In the genomic region with DNA sequence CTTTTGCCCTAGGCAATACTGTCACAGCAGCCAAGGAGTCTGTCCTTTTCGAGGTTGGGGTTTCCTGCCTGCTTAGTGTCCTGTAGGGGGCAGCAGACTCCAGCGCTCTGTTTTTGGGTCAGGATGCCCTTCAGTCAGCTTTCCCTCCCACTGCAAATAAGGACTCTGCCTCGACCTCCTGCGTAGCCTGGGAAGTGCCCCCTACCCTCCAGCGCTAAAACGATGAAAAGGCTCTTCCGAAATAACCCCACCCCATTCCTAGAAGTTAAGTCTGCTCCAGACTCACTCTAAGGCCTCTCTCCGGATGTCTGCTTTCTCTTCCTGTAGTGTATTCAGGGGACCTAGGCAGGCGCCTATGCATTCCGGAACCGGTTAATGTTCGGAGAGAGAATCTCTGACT, we compare ENCODE assay signal across 8 mouse cellular contexts. TPM values are rescaled to one million over a fixed set of nuclear protein-coding genes. Genes with fewer than 3 reads are reported as not detected.
A peak's percentile ranks its signal among the peaks of the same experiment; 100 is the strongest.
DNase-seq lines count a peak whose midpoint lies in the region; ATAC-seq and TF ChIP-seq lines count a peak whose summit lies in the region.

No protein-coding gene starts in this region.

- TF ChIP-seq EP300 in liver, embryonic 14.5 days (IDR thresholded peaks at IDR 0.05; ENCODE audit: low read depth): no peak

- H3K9ac ChIP-seq in heart, embryonic 13.5 days: peak overlapping the region; percentile 82
- H3K9ac ChIP-seq in kidney, embryonic 16.5 days (replicated peaks; ENCODE audit: low read length): peak overlapping the region; percentile 46
- peak overlapping the region; percentile 21 for H3K9ac ChIP-seq in liver, embryonic 14.5 days (replicated peaks)
- peak overlapping the region; percentile 65 for H3K9ac ChIP-seq in stomach, embryonic 16.5 days (ENCODE audit: low read length)

- H3K27ac ChIP-seq in embryonic fibroblast, embryonic 13.5 days (ENCODE audit: insufficient read depth, low read length): peak overlapping the region; percentile 60
- H3K27ac ChIP-seq in heart, embryonic 13.5 days (replicated peaks): peak overlapping the region; percentile 63
- 0 out of 2 replicates have a peak overlapping the region, but pooled peaks have one; percentile 1 for H3K27ac ChIP-seq in kidney, embryonic 16.5 days (ENCODE audit: low read length)
- no peak overlapping the region for H3K27ac ChIP-seq in liver, embryonic 14.5 days
- peak overlapping the region; percentile 46; the same call in 1 of the 2 replicates for H3K27ac ChIP-seq in stomach, embryonic 16.5 days (ENCODE audit: low read length)

- 2% methylated on average over 12 of the region's 12 CpGs for WGBS in heart, embryonic 13.5 days
- 0% methylated on average over 12 of the region's 12 CpGs for WGBS in kidney, embryonic 16.5 days
- under 1% methylated on average over 12 of the region's 12 CpGs for WGBS in liver, embryonic 14.5 days (ENCODE audit: insufficient replicate concordance)
- 0% methylated on average over 12 of the region's 12 CpGs for WGBS in stomach, embryonic 16.5 days

- peaks cover 3% of the 10 kb centered on the region; the same call in 1 of the 2 replicates for H3K4me1 ChIP-seq in embryonic fibroblast, embryonic 13.5 days (ENCODE audit: control insufficient read depth, insufficient read depth, low read length)
- H3K4me1 ChIP-seq in heart, embryonic 13.5 days: peaks cover 47% of the 10 kb centered on the region
- peaks cover 35% of the 10 kb centered on the region for H3K4me1 ChIP-seq in kidney, embryonic 16.5 days (ENCODE audit: insufficient read depth, low read length)
- H3K4me1 ChIP-seq in liver, embryonic 14.5 days (replicated peaks; ENCODE audit: control insufficient read depth in 2 of 2, insufficient read depth in 2 of 2, low read length in 1 of 2): peaks cover under 1 to 14% of the 10 kb centered on the region in 2 experiments
- peaks cover 26% of the 10 kb centered on the region for H3K4me1 ChIP-seq in stomach, embryonic 16.5 days (ENCODE audit: control insufficient read depth, insufficient read depth, low read length)

- no peak for ATAC-seq in heart, embryonic 13.5 days (ENCODE audit: extremely low read depth, insufficient number of reproducible peaks, low FRiP score, low TSS enrichment)
- peak; percentile 49 for ATAC-seq in kidney, embryonic 16.5 days (ENCODE audit: low FRiP score, low TSS enrichment)
- ATAC-seq in liver, embryonic 14.5 days (ENCODE audit: insufficient read depth): peak; percentile 40; the same call in 1 of the 2 replicates
- 0 out of 2 replicates have a peak, but pooled peaks have one; percentile 18 for ATAC-seq in stomach, embryonic 16.5 days (ENCODE audit: insufficient read depth, low FRiP score)

- TF ChIP-seq CTCF in embryonic fibroblast, embryonic 13.5 days (IDR thresholded peaks at IDR 0.05; ENCODE audit: borderline replicate concordance, insufficient read depth, low read length): peak; percentile 79
- peak; percentile 97 for TF ChIP-seq CTCF in liver, embryonic 14.5 days (IDR thresholded peaks at IDR 0.05; ENCODE audit: low read depth)

- H3K27me3 ChIP-seq in heart, embryonic 13.5 days (replicated peaks): no peaks in the 10 kb centered on the region; the same call in 1 of the 2 replicates
- H3K27me3 ChIP-seq in kidney, embryonic 16.5 days (ENCODE audit: insufficient read depth, low read length): no peaks in the 10 kb centered on the region
- H3K27me3 ChIP-seq in liver, embryonic 14.5 days (ENCODE audit: control insufficient read depth, insufficient read depth, low read length): peaks cover 26% of the 10 kb centered on the region
- H3K27me3 ChIP-seq in stomach, embryonic 16.5 days (ENCODE audit: control insufficient read depth, insufficient read depth, low read length): no peaks in the 10 kb centered on the region

- peak; percentile 92 for DNase-seq in CD4-positive, CD25-positive, alpha-beta regulatory T cell, adult 2 months (ENCODE audit: low read depth, low spot score)
- DNase-seq in adrenal gland, postnatal 36 days: peak; percentile 77 to 85
- peak in 2 of 3 experiments; percentile 59 to 64 for DNase-seq in liver, embryonic 14.5 days (ENCODE audit: low read depth in 3 of 3, low spot score in 3 of 3)
- DNase-seq in natural killer cell, adult 2 months (ENCODE audit: low spot score in 2 of 2): peak; percentile 80 to 82

- H3K4me2 ChIP-seq in heart, embryonic 13.5 days: peak overlapping the region; percentile 95
- H3K4me2 ChIP-seq in kidney, embryonic 16.5 days (replicated peaks; ENCODE audit: low read depth, low read length): peak overlapping the region; percentile 64
- H3K4me2 ChIP-seq in liver, embryonic 14.5 days (ENCODE audit: low read depth): peak overlapping the region; percentile 74
- H3K4me2 ChIP-seq in stomach, embryonic 16.5 days (ENCODE audit: low read depth, low read length): peak overlapping the region; percentile 75

- H3K9me3 ChIP-seq in heart, embryonic 13.5 days: no peaks in the 10 kb centered on the region
- no peaks in the 10 kb centered on the region for H3K9me3 ChIP-seq in kidney, embryonic 16.5 days (ENCODE audit: low read length)
- no peaks in the 10 kb centered on the region for H3K9me3 ChIP-seq in liver, embryonic 14.5 days (ENCODE audit: control insufficient read depth, low read length)
- H3K9me3 ChIP-seq in stomach, embryonic 16.5 days (replicated peaks; ENCODE audit: control insufficient read depth, low read length): no peaks in the 10 kb centered on the region

- H3K4me3 ChIP-seq in embryonic fibroblast, embryonic 13.5 days (ENCODE audit: insufficient read depth, low read length): peak overlapping the region; percentile 27
- peak overlapping the region; percentile 54 for H3K4me3 ChIP-seq in heart, embryonic 13.5 days
- peak overlapping the region; percentile 41 for H3K4me3 ChIP-seq in kidney, embryonic 16.5 days (ENCODE audit: low read length)
- H3K4me3 ChIP-seq in liver, embryonic 14.5 days (ENCODE audit: insufficient read depth in 1 of 2, low read depth in 2 of 2, low read length in 2 of 2): peak overlapping the region; percentile 48 to 53
- peak overlapping the region; percentile 41 for H3K4me3 ChIP-seq in stomach, embryonic 16.5 days (replicated peaks; ENCODE audit: low read length)

- H3K36me3 ChIP-seq in heart, embryonic 13.5 days: no peaks in the 10 kb centered on the region
- H3K36me3 ChIP-seq in kidney, embryonic 16.5 days (ENCODE audit: insufficient read depth, low read length): 0 out of 2 replicates have a peak, but pooled peaks cover 3% of the 10 kb centered on the region
- no peaks in the 10 kb centered on the region for H3K36me3 ChIP-seq in liver, embryonic 14.5 days (replicated peaks; ENCODE audit: control insufficient read depth, insufficient read depth, low read depth)
- no peaks in the 10 kb centered on the region for H3K36me3 ChIP-seq in stomach, embryonic 16.5 days (ENCODE audit: control insufficient read depth, insufficient read depth, low read length)

- TF ChIP-seq POLR2A in embryonic fibroblast, embryonic 13.5 days (IDR thresholded peaks at IDR 0.05; ENCODE audit: low read depth, low read length): 0 out of 2 replicates have a peak, but pooled peaks have one; percentile 13

RNA-seq across cellular contexts. Expression of gene Nanos3, which starts 1.5 kb away (rescaled TPM):
- 1 to 10 TPM in 1 of 2 experiments, not detected in 1; 2.3 TPM for total RNA-seq in adrenal gland, postnatal 36 days (2021)
- not detected in 2 replicates for polyA plus RNA-seq in embryonic fibroblast, embryonic 13.5 days (2011; ENCODE audit: insufficient read length, low read depth, missing spikeins)
- 1.9 and 2.8 TPM in 2 replicates for polyA plus RNA-seq in heart, embryonic 13.5 days (2015; fragmentation: Nextera tagmentation; extraction: Ambion mirVana)
- polyA plus RNA-seq in kidney, embryonic 16.5 days (2015; fragmentation: Nextera tagmentation; extraction: Ambion mirVana): 2.6 and 3.1 TPM in 2 replicates
- 0.12 TPM in 1 of 2 replicates, not detected in the other for polyA plus RNA-seq in liver, embryonic 14.5 days (2012; rRNA removed)
- polyA plus RNA-seq in liver, embryonic 14.5 days (2014; fragmentation: Nextera tagmentation; extraction: Ambion mirVana): not detected in 2 replicates
- 1.3 TPM in 1 of 2 replicates, not detected in the other for polyA plus RNA-seq in stomach, embryonic 16.5 days (2015; fragmentation: Nextera tagmentation; extraction: Ambion mirVana)

RNA-seq across cellular contexts. Expression of gene 4930432K21Rik, which starts 38.7 kb away (rescaled TPM):
- under 1 TPM; 0.46 to 0.76 TPM for total RNA-seq in adrenal gland, postnatal 36 days (2021)
- polyA plus RNA-seq in embryonic fibroblast, embryonic 13.5 days (2011; ENCODE audit: insufficient read length, low read depth, missing spikeins): 0.48 and 0.95 TPM in 2 replicates
- 0.82 and 0.88 TPM in 2 replicates for polyA plus RNA-seq in heart, embryonic 13.5 days (2015; fragmentation: Nextera tagmentation; extraction: Ambion mirVana)
- 1.7 and 1.9 TPM in 2 replicates for polyA plus RNA-seq in kidney, embryonic 16.5 days (2015; fragmentation: Nextera tagmentation; extraction: Ambion mirVana)
- polyA plus RNA-seq in liver, embryonic 14.5 days (2012; rRNA removed): 0.15 and 0.19 TPM in 2 replicates
- polyA plus RNA-seq in liver, embryonic 14.5 days (2014; fragmentation: Nextera tagmentation; extraction: Ambion mirVana): 0.25 TPM in 1 of 2 replicates, not detected in the other
- polyA plus RNA-seq in stomach, embryonic 16.5 days (2015; fragmentation: Nextera tagmentation; extraction: Ambion mirVana): 1.0 and 1.1 TPM in 2 replicates

RNA-seq across cellular contexts. Expression of gene Cc2d1a, which starts 38.8 kb away (rescaled TPM):
- total RNA-seq in adrenal gland, postnatal 36 days (2021): 10 to 100 TPM; 22.6 to 33.9 TPM
- polyA plus RNA-seq in embryonic fibroblast, embryonic 13.5 days (2011; ENCODE audit: insufficient read length, low read depth, missing spikeins): 17.7 and 20.0 TPM in 2 replicates
- polyA plus RNA-seq in heart, embryonic 13.5 days (2015; fragmentation: Nextera tagmentation; extraction: Ambion mirVana): 14.5 and 15.3 TPM in 2 replicates
- 29.0 and 31.1 TPM in 2 replicates for polyA plus RNA-seq in kidney, embryonic 16.5 days (2015; fragmentation: Nextera tagmentation; extraction: Ambion mirVana)
- 3.0 and 3.4 TPM in 2 replicates for polyA plus RNA-seq in liver, embryonic 14.5 days (2012; rRNA removed)
- 2.3 and 3.6 TPM in 2 replicates for polyA plus RNA-seq in liver, embryonic 14.5 days (2014; fragmentation: Nextera tagmentation; extraction: Ambion mirVana)
- polyA plus RNA-seq in stomach, embryonic 16.5 days (2015; fragmentation: Nextera tagmentation; extraction: Ambion mirVana): 25.5 and 25.7 TPM in 2 replicates

RNA-seq across cellular contexts. Expression of gene Zswim4, which starts 50.3 kb away (rescaled TPM):
- total RNA-seq in adrenal gland, postnatal 36 days (2021): 10 to 100 TPM; 40.1 to 47.6 TPM
- polyA plus RNA-seq in embryonic fibroblast, embryonic 13.5 days (2011; ENCODE audit: insufficient read length, low read depth, missing spikeins): 7.3 and 10.9 TPM in 2 replicates
- polyA plus RNA-seq in heart, embryonic 13.5 days (2015; fragmentation: Nextera tagmentation; extraction: Ambion mirVana): 9.1 and 9.3 TPM in 2 replicates
- polyA plus RNA-seq in kidney, embryonic 16.5 days (2015; fragmentation: Nextera tagmentation; extraction: Ambion mirVana): 18.3 and 18.5 TPM in 2 replicates
- 1.9 and 2.1 TPM in 2 replicates for polyA plus RNA-seq in liver, embryonic 14.5 days (2012; rRNA removed)
- 0.74 and 1.4 TPM in 2 replicates for polyA plus RNA-seq in liver, embryonic 14.5 days (2014; fragmentation: Nextera tagmentation; extraction: Ambion mirVana)
- polyA plus RNA-seq in stomach, embryonic 16.5 days (2015; fragmentation: Nextera tagmentation; extraction: Ambion mirVana): 9.7 and 10.5 TPM in 2 replicates

Comparison
In these comparisons a context has a peak if more than half of its experiments do, and no peak if none do; other contexts are left out.
1. H3K9ac ChIP-seq: peak in every context shown above with its lines; median percentile 82 in heart, embryonic 13.5 days; 65 in stomach, embryonic 16.5 days; 46 in kidney, embryonic 16.5 days; 21 in liver, embryonic 14.5 days.